Mouse (Mus musculus): ENCODE measurements at regions not wholly inside any gene's neighbourhood (a gene's known extent, or its start where the extent isn't known, plus 50 kb on each side); places are given as distances from the start of the nearest gene placed in this dataset.

DNA sequence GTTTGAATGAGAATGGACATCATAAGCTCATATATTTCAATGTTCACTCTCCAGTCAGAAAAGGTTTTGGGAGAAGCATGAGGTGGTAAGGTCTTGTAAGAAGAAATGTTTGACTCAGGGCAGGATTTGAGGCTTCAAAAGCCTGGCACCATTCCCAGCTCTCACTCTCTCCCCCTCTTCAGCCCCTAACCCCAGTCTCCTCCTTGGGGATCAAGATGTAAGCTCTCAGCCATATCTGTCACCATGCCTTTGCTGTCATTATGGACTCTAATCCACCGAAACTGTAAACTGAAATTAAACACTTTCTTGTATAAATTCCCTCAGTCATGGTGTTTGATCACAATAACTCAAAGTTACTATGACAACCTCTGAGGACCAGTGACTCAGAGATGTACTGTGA, 637.6 kb downstream of the Tmtc2 start:
- TF ChIP-seq CTCF (IDR thresholded peaks at IDR 0.05; ENCODE audit: borderline replicate concordance, insufficient read depth, low read depth, low read length) (no peak), POLR2A (IDR thresholded peaks at IDR 0.05; ENCODE audit: borderline replicate concordance, insufficient read depth, low read length) (no peak)

Measured in cerebellum, adult 2 months (tissue).